Mouse (Mus musculus) liver, postnatal 0 days (tissue): ENCODE data around the gene Parp16. TPM values are rescaled to one million over a fixed set of nuclear protein-coding genes. Genes with fewer than 3 reads are reported as not detected.
"Not testable (repeated sequence)": the region's sequence is repeated elsewhere in the genome, so short reads cannot be mapped to it uniquely, and the experiment has no call there.

Experiments used
- ATAC-seq: fragments of 200-750 bp; cut with Nextera tagmentation; 2 replicates; pipeline ENCODE4 v1.8.0; 2017; ENCODE audit warnings: mild to moderate bottlenecking, moderate library complexity
- DNase-seq: peaks from one replicate; pipeline ENCODE4 v3.0.0-alpha.2; 2016
- H3K27ac ChIP-seq: fragments of 300-500 bp; sonication (generic); 2 replicates; pipeline ENCODE4 v1.5.1; 2014; ENCODE audit warnings: antibody characterized with exemption, moderate library complexity, mild to moderate bottlenecking, low read depth
- H3K27me3 ChIP-seq: fragments of 300-500 bp; sonication (generic); 2 replicates; pipeline ENCODE4 v1.6.1; 2014; ENCODE audit warnings: low read length, control low read depth, mixed read lengths; ENCODE audit not compliant: insufficient read depth
- H3K36me3 ChIP-seq: fragments of 300-500 bp; sonication (generic); replicated peaks from 2 replicates; pipeline ENCODE4 v1.6.1; 2014; ENCODE audit warnings: mild to moderate bottlenecking, control low read depth, low read length, moderate library complexity, mixed read lengths; ENCODE audit not compliant: insufficient read depth
- H3K4me1 ChIP-seq: fragments of 300-500 bp; sonication (generic); 2 replicates; pipeline ENCODE4 v1.6.1; 2014; ENCODE audit warnings: antibody characterized with exemption, mild to moderate bottlenecking, control low read depth; ENCODE audit not compliant: insufficient read depth
- H3K4me2 ChIP-seq: fragments of 300-500 bp; sonication (generic); 2 replicates; pipeline ENCODE4 v1.6.1; 2014; ENCODE audit warnings: low read depth, mild to moderate bottlenecking, low read length, moderate library complexity, mixed read lengths
- H3K4me3 ChIP-seq: fragments of 300-500 bp; sonication (generic); 2 replicates; pipeline ENCODE4 v1.5.1; 2014; ENCODE audit warnings: low read depth, low read length
- H3K9ac ChIP-seq: fragments of 300-500 bp; sonication (generic); replicated peaks from 2 replicates; pipeline ENCODE4 v1.6.1; 2014; ENCODE audit warnings: mild to moderate bottlenecking, moderate library complexity
- H3K9me3 ChIP-seq: fragments of 300-500 bp; sonication (generic); 2 replicates; pipeline ENCODE4 v1.6.1; 2016; ENCODE audit warnings: mild to moderate bottlenecking, control low read depth, low read length, mixed read lengths
- CTCF ChIP-seq: sonication (generic); IDR thresholded peaks from 2 replicates; pipeline ENCODE4 v1.5.1; 2016; ENCODE audit warnings: antibody characterized with exemption, low read depth
- EP300 ChIP-seq: IDR thresholded peaks from 2 replicates; pipeline ENCODE4 v1.6.1; 2016; ENCODE audit warnings: antibody characterized with exemption, low read depth, mild to moderate bottlenecking
- WGBS: fragments of 180-500 bp; shearing (Covaris S2); extraction: QIAGEN DNeasy Blood & Tissue Kit; methylation state at CpG from one replicate; pipeline ENCODE4 v1.1.7; 2014; ENCODE audit not compliant: insufficient replicate concordance; 5-methylcytosine and 5-hydroxymethylcytosine counted together
- polyA plus RNA-seq: library from polyadenylated mRNA; unstranded; fragments of >200 nt; fragmentation: Nextera tagmentation; extraction: Ambion mirVana; gene quantifications from 2 replicates; pipeline ENCODE4 v1.2.1, GENCODE M21; 2015

Parp16 gene
- polyA plus RNA-seq, 1 experiment from 2014 or later: 11.7 TPM

GRCm38 (mm10) chr9:65214778-65215493 lies 19.8 kb downstream of the Parp16 start:
- under 1% methylated on average over 48 of the region's 59 CpGs for WGBS
- Histone ChIP-seq H3K9me3 (no peaks in the 10 kb centered on the region), H3K4me3 (peak overlapping the region; percentile 89), H3K4me2 (peak overlapping the region; percentile 99), H3K36me3 (no peaks in the 10 kb centered on the region), H3K4me1 (peaks cover 40% of the 10 kb centered on the region), H3K9ac (peak overlapping the region; percentile 95), H3K27ac (peak overlapping the region; percentile 99), H3K27me3 (no peaks in the 10 kb centered on the region)
- ATAC-seq (peak; percentile 92), DNase-seq (peak; percentile 97)
- TF ChIP-seq EP300 (peak; percentile 68), CTCF (peak; percentile 54)

GRCm38 (mm10) chr9:65215494-65216126 lies 20.5 kb downstream of the Parp16 start:
- ATAC-seq (peak; percentile 79), DNase-seq (peak; percentile 73)

GRCm38 (mm10) chr9:65216972-65217371 lies 21.8 kb downstream of the Parp16 start:
- H3K9ac ChIP-seq: peak overlapping the region; percentile 47

More at GRCm38 (mm10) chr9:65215494-65216126, 20.5 kb downstream of the Parp16 start:
- peak; percentile 97 for TF ChIP-seq EP300
- no peak for TF ChIP-seq CTCF
- Histone ChIP-seq H3K9ac (peak overlapping the region; percentile 95), H3K27me3 (no peaks in the 10 kb centered on the region), H3K4me3 (peak overlapping the region; percentile 89), H3K27ac (peak overlapping the region; percentile 99), H3K36me3 (no peaks in the 10 kb centered on the region), H3K9me3 (no peaks in the 10 kb centered on the region), H3K4me1 (peaks cover 44% of the 10 kb centered on the region), H3K4me2 (peak overlapping the region; percentile 99)
- 3% methylated on average over 31 of the region's 31 CpGs for whole genome bisulfite sequencing

GRCm38 (mm10) chr9:65217661-65218060 lies 22.5 kb downstream of the Parp16 start:
- Histone ChIP-seq H3K4me3 (peak overlapping the region; percentile 89; the same call in 1 of the 2 replicates), H3K27me3 (no peaks in the 10 kb centered on the region), H3K9ac (peak overlapping the region; percentile 47), H3K27ac (peak overlapping the region; percentile 99), H3K9me3 (no peaks in the 10 kb centered on the region), H3K4me1 (peaks cover 49% of the 10 kb centered on the region), H3K36me3 (no peaks in the 10 kb centered on the region), H3K4me2 (peak overlapping the region; percentile 99)
- no peak for DNase-seq
- WGBS: 25% methylated on average over 6 of the region's 6 CpGs
- no peak for ATAC-seq
- TF ChIP-seq CTCF: no peak
- no peak for TF ChIP-seq EP300

More at GRCm38 (mm10) chr9:65216972-65217371, 21.8 kb downstream of the Parp16 start:
- peak overlapping the region; percentile 99 for H3K27ac ChIP-seq
- peaks cover 49% of the 10 kb centered on the region for H3K4me1 ChIP-seq
- no peak for TF ChIP-seq EP300
- TF ChIP-seq CTCF: no peak
- no peak for ATAC-seq
- DNase-seq: peak; percentile 37
- H3K27me3 ChIP-seq: no peaks in the 10 kb centered on the region
- no peaks in the 10 kb centered on the region for H3K36me3 ChIP-seq
- H3K4me2 ChIP-seq: peak overlapping the region; percentile 99
- no peaks in the 10 kb centered on the region for H3K9me3 ChIP-seq
- WGBS: 32% methylated on average over 8 of the region's 8 CpGs
- peak overlapping the region; percentile 89 for H3K4me3 ChIP-seq

- H3K9ac ChIP-seq: 0 out of 2 replicates have a peak overlapping the region, but pooled peaks have one; percentile 14
- TF ChIP-seq CTCF (no peak), EP300 (no peak)
- H3K27ac ChIP-seq: peak overlapping the region; percentile 99; the same call in 1 of the 2 replicates
- H3K27me3 ChIP-seq: no peaks in the 10 kb centered on the region
- H3K4me2 ChIP-seq: peak overlapping the region; percentile 99; the same call in 1 of the 2 replicates
- DNase-seq: no peak
- no peak overlapping the region for H3K4me3 ChIP-seq
- no peaks in the 10 kb centered on the region for H3K9me3 ChIP-seq
- no peak for ATAC-seq
- H3K36me3 ChIP-seq: no peaks in the 10 kb centered on the region; the same call in 1 of the 2 replicates
- 50% methylated on average over 1 of the region's 1 CpGs for WGBS
- peaks cover 49% of the 10 kb centered on the region for H3K4me1 ChIP-seq
These were observed 23.8 kb downstream of the Parp16 start for GRCm38 (mm10) chr9:65218916-65219315.

- peaks cover 41% of the 10 kb centered on the region for H3K4me1 ChIP-seq
- not testable (repeated sequence) for ATAC-seq, H3K27ac ChIP-seq, DNase-seq, H3K36me3 ChIP-seq, H3K27me3 ChIP-seq, H3K4me2 ChIP-seq, H3K4me3 ChIP-seq, H3K9ac ChIP-seq, H3K9me3 ChIP-seq
- peak; percentile 50; the same call in 1 of the 2 replicates for TF ChIP-seq CTCF
- 61% methylated on average over 3 of the region's 3 CpGs for WGBS
These were observed 25.2 kb downstream of the Parp16 start for GRCm38 (mm10) chr9:65220398-65220797.
